Mouse (Mus musculus) lung, postnatal 10 days (tissue): ENCODE results near the gene Gm11011.
"Not testable (repeated sequence)": the region's sequence is repeated elsewhere in the genome, so short reads cannot be mapped to it uniquely, and the experiment has no call there.

Experiments used
- DNase-seq: peaks from one replicate; pipeline ENCODE4 v3.0.0; 2021

Gm11011 gene

DNA sequence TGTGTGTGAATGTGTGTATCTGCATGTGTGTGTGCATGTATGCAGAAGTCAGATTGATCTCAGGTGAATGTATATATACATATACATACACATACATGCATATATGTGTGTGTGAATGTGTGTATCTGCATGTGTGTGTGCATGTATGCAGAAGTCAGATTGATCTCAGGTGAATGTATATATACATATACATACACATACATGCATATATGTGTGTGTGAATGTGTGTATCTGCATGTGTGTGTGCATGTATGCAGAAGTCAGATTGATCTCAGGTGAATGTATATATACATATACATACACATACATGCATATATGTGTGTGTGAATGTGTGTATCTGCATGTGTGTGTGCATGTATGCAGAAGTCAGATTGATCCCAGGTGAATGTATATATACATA, at the start of gene Gm11011:
Gm11011 (minus strand) TSS at position 101 of the 400 bp plus-strand sequence.
- not testable (repeated sequence) for DNase-seq

DNA sequence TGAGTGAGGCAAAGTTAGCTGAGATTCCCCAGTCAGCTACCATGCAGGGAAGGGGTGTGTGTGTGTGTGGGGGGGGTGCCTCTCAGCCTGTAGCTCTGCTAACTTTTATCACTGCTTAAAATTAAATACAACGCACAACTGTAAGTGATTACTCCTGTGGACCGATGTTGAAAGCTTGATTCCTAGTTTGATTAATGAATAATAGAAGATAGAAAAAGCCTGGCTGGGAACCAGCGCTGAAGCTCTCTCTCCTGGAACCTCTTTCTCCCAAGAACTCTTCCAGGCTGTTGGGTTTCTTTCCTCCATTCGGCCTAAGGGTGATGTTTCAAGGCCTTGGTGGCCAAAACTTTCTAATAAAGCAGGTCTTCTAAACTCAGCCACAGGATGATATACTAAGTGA, 48.9 kb upstream of the Gm11011 start:
- no peak for DNase-seq

- DNase-seq: no peak
Observed at GRCm38 (mm10) chr2:169635428-169635827, 47.9 kb upstream of the Gm11011 start.

- no peak for DNase-seq
Observed at GRCm38 (mm10) chr2:169634619-169635382, 47.3 kb upstream of the Gm11011 start.

GRCm38 (mm10) chr2:169633491-169634289, 46.1 kb upstream of the Gm11011 start:
- DNase-seq: peak; percentile 36

GRCm38 (mm10) chr2:169632338-169633151, 45.0 kb upstream of the Gm11011 start, which contains the start of gene Tshz2:
Gene Tshz2, plus strand, starts transcription at chr2:169633013.
- DNase-seq: peak; percentile 76

DNA sequence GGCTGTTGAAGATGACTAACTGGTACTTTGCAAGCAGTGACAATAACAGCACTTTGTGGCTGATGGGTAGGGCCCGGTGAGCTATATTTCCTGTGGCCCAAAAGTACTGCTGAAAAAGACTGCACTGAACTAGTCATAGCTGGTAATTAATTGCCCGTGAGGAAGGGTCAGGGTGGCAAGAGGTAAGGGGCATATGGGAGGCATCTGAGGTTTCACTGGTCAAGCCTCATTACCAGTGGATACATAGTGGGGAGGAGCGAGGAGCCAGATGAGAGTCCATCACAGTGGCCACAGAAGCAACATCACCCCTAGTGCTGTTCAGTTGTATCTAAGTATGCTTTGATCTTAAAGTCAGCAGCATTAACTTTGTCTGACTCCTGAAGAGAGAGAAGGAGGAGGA, 42.5 kb upstream of the Gm11011 start:
- DNase-seq: no peak

DNA sequence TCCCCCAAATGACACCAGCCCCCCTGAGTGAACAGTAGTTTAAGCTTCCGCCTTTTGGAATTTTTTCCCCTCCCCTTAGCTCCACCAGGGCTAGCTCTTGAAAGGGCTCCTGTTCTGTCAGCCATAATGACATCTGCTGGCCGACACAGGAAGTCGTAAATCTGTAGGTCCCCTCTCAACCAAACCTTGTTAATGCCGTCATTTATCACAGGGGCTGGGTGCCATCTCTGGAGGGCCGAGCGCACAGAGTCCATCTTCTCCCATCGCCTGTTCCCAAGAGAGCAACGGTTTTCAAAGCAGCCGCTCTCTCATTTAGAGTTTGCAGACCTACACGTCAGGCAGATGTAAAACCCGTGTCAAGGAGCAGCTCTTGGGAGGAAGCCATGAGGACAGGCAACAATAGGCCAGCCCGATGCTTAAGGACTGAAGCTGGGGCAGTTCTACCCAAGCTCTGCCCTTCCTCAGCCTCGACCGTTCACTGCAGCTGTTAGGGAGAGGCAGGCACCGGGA, 33.7 kb upstream of the Gm11011 start:
- DNase-seq: peak; percentile 55

GRCm38 (mm10) chr2:169615998-169616397, 28.5 kb upstream of the Gm11011 start:
- no peak for DNase-seq

GRCm38 (mm10) chr2:169614683-169615082, 27.1 kb upstream of the Gm11011 start:
- DNase-seq: no peak

GRCm38 (mm10) chr2:169611557-169611956, 24.0 kb upstream of the Gm11011 start:
- DNase-seq: no peak

GRCm38 (mm10) chr2:169610882-169611281, 23.3 kb upstream of the Gm11011 start:
- no peak for DNase-seq

GRCm38 (mm10) chr2:169609956-169610355, 22.4 kb upstream of the Gm11011 start:
- peak; percentile 46 for DNase-seq

- peak; percentile 54 for DNase-seq
Observed at GRCm38 (mm10) chr2:169607787-169608186, 20.2 kb upstream of the Gm11011 start.

- no peak for DNase-seq
Observed at GRCm38 (mm10) chr2:169606901-169607678, 19.5 kb upstream of the Gm11011 start.

GRCm38 (mm10) chr2:169600163-169600562, 12.6 kb upstream of the Gm11011 start:
- DNase-seq: no peak

GRCm38 (mm10) chr2:169599591-169599990, 12.0 kb upstream of the Gm11011 start:
- no peak for DNase-seq

DNA sequence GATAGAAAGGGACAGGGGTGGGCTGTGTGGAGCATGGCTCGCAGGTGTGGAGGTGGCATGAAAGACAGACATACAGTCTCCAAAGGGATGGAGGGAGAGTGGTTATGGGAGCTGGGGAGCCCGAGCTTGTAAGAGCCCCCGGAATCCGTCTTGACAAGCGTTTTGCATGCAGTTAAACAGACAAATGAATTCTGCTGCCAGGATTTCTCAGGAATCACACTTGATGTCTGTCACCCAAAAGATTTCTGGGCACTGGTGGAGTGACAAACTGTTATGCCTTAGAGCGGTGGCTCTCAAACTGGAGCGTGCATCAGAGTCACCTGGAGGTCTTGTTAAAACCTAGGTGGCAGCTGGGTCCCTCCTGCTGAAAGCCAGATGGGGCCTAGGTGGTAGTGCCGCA, 10.4 kb upstream of the Gm11011 start:
- DNase-seq: no peak

- DNase-seq: no peak
Observed at GRCm38 (mm10) chr2:169597357-169597756, 9.8 kb upstream of the Gm11011 start.

- peak; percentile 16 for DNase-seq
Observed at GRCm38 (mm10) chr2:169593742-169594141, 6.2 kb upstream of the Gm11011 start.

- DNase-seq: no peak
Observed at GRCm38 (mm10) chr2:169590412-169590811, 2.9 kb upstream of the Gm11011 start.

DNA sequence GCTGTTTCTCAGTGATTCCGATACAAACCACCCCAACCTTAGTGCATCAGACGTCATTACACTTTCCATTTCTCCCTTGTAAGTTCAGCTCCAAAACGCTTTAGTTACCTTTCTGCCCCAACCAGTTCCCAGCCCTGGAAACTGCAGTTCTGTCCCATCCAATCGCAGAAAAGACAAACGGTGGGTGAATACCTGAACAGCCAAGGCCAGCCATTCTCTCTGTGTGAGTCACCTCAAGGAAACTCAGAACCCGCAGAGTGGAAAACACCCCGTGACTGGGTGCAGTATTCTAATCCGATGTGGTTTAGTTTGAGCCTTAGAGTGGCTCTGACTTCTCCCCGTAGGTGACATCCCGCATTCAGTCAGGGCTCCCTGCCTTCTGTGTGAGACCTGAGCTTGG, 2.2 kb upstream of the Gm11011 start:
- DNase-seq: no peak
